Mouse (Mus musculus) liver, adult 2 months (tissue): ENCODE data around the gene Nnat.

ENCODE experiments used
- CTCF ChIP-seq: fragments of 200-500 bp; IDR thresholded peaks from 2 replicates; pipeline ENCODE4 v1.5.1; 2011; ENCODE audit warnings: low read depth, low read length, control low read depth
- POLR2A ChIP-seq: fragments of 200-500 bp; IDR thresholded peaks from 2 replicates; pipeline ENCODE4 v1.6.1; 2011; ENCODE audit warnings: low read length, control low read depth; ENCODE audit not compliant: insufficient read depth; ENCODE audit errors: extremely low read depth

- no peak for TF ChIP-seq CTCF
- no peak for TF ChIP-seq POLR2A
Observed at GRCm38 (mm10) chr2:157518451-157518850, 41.4 kb upstream of the Nnat start.
